Mouse (Mus musculus) limb, embryonic 11.5 days (tissue): ENCODE results near the gene Smim6. TPM values are rescaled to one million over a fixed set of nuclear protein-coding genes. Genes with fewer than 3 reads are reported as not detected.

Source experiments
- ATAC-seq: fragments of 200-750 bp; cut with Nextera tagmentation; 2 replicates; pipeline ENCODE4 v1.8.0; 2017; ENCODE audit warnings: low read depth; ENCODE audit not compliant: insufficient number of reproducible peaks, low FRiP score, low TSS enrichment
- DNase-seq: peaks from one replicate; pipeline ENCODE4 v3.0.0-alpha.2; 2015; ENCODE audit warnings: low spot score
- H3K27ac ChIP-seq: fragments of 300-500 bp; sonication (generic); replicated peaks from 2 replicates; pipeline ENCODE4 v1.5.1; 2014; ENCODE audit warnings: low read depth, mild to moderate bottlenecking, low read length
- H3K27me3 ChIP-seq: fragments of 300-500 bp; sonication (generic); 2 replicates; pipeline ENCODE4 v1.6.1; 2014; ENCODE audit warnings: mild to moderate bottlenecking, low read length, mixed read lengths; ENCODE audit not compliant: control insufficient read depth, insufficient read depth
- H3K36me3 ChIP-seq: fragments of 300-500 bp; sonication (generic); 2 replicates; pipeline ENCODE4 v1.6.1; 2014; ENCODE audit warnings: mild to moderate bottlenecking, low read length, moderate library complexity, mixed read lengths; ENCODE audit not compliant: control insufficient read depth, insufficient read depth
- H3K4me1 ChIP-seq: fragments of 300-500 bp; sonication (generic); 2 replicates; pipeline ENCODE4 v1.6.1; 2014; ENCODE audit warnings: low read length, mixed read lengths; ENCODE audit not compliant: control insufficient read depth, insufficient read depth
- H3K4me2 ChIP-seq: fragments of 300-500 bp; sonication (generic); 2 replicates; pipeline ENCODE4 v1.6.1; 2014; ENCODE audit warnings: low read depth, mild to moderate bottlenecking, moderate library complexity; ENCODE audit not compliant: severe bottlenecking
- H3K4me3 ChIP-seq: fragments of 300-500 bp; sonication (generic); 2 replicates; pipeline ENCODE4 v1.5.1; 2014; ENCODE audit warnings: low read depth, low read length
- H3K9ac ChIP-seq: fragments of 300-500 bp; sonication (generic); 2 replicates; pipeline ENCODE4 v1.6.1; 2014; ENCODE audit warnings: mild to moderate bottlenecking, low read length
- H3K9me3 ChIP-seq: fragments of 300-500 bp; sonication (generic); 2 replicates; pipeline ENCODE4 v1.6.1; 2016; ENCODE audit warnings: low read length; ENCODE audit not compliant: control insufficient read depth
- WGBS: fragments of 180-500 bp; shearing (Covaris S2); extraction: QIAGEN DNeasy Blood & Tissue Kit; methylation state at CpG from one replicate; pipeline ENCODE4 v1.1.7; 2014; 5-methylcytosine and 5-hydroxymethylcytosine counted together
- polyA plus RNA-seq: library from polyadenylated mRNA; unstranded; fragments of >200 nt; fragmentation: Nextera tagmentation; extraction: Ambion mirVana; gene quantifications from 2 replicates; pipeline ENCODE4 v1.2.1, GENCODE M21; 2014

The Smim6 gene
- polyA plus RNA-seq, 1 experiment from 2014 or later = 0.31 TPM

DNA sequence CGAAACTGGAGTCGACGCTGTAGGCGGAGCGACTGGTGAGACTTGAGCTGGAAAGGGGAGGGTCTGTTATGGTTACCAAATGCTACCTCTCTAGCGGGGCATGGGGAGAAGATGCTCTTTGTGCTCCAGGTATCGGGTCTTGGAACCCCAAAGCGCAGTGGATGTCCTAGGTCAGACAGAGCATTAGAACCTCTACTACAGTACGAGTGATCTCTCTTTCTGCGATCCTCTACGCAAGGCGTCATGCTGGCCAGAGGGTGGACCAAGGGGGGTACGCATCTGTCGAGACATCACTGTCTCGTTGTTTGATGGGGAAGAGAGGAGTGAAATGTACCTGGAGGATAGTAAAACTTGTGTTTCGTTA, 21.9 kb downstream of the Smim6 start:
- Histone ChIP-seq H3K27ac (no peak overlapping the region), H3K27me3 (no peaks in the 10 kb centered on the region), H3K9ac (peak overlapping the region; percentile 70), H3K36me3 (0 out of 2 replicates have a peak, but pooled peaks cover 4% of the 10 kb centered on the region), H3K4me2 (peak overlapping the region; percentile 76), H3K9me3 (no peaks in the 10 kb centered on the region), H3K4me1 (peaks cover 13% of the 10 kb centered on the region), H3K4me3 (peak overlapping the region; percentile 77)
- WGBS = under 1% methylated on average over 16 of the region's 16 CpGs
- DNase-seq = no peak
- peak; percentile 39; the same call in 1 of the 2 replicates for ATAC-seq

DNA sequence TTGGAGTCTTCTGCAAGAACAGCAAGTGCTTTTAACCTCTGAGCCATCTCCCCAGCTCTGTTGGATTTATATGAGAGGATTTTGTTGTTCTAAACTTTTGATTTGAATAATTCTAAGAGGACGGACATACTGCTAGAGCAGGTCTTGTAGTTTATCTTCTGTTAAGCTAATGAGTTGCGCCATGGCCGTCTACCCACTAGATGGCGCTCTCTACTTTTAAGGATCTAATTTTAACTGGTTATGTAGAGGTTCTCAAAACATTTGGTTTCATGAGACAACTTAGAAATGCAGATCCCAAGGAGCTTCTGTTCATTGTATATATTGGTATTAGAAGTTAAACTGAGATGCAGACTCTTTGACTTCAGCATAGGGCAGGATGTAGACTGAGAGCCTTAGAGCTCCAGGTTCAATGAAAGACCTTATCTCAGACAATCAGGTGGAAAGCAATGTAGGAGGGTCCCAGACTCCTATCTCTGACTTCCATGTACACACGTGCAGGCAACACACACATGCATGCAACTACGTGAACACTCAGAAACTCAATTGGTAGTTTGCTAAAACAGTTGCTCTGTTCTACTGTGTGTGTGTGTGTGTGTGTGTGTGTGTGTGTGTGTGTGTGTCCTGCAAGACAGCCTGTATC, 28.0 kb downstream of the Smim6 start:
- Histone ChIP-seq H3K4me2 (no peak overlapping the region), H3K27me3 (no peaks in the 10 kb centered on the region), H3K36me3 (0 out of 2 replicates have a peak, but pooled peaks cover 9% of the 10 kb centered on the region), H3K9ac (no peak overlapping the region), H3K9me3 (no peaks in the 10 kb centered on the region), H3K27ac (no peak overlapping the region), H3K4me3 (no peak overlapping the region), H3K4me1 (no peaks in the 10 kb centered on the region)
- DNase-seq (peak; percentile 75), ATAC-seq (no peak)
- WGBS = 44% methylated on average over 6 of the region's 6 CpGs

- DNase-seq (no peak), ATAC-seq (no peak)
- WGBS = 86% methylated on average over 7 of the region's 7 CpGs
- Histone ChIP-seq H3K27ac (no peak overlapping the region), H3K9ac (no peak overlapping the region), H3K4me1 (no peaks in the 10 kb centered on the region), H3K36me3 (peaks cover 14% of the 10 kb centered on the region; the same call in 1 of the 2 replicates), H3K27me3 (no peaks in the 10 kb centered on the region), H3K4me2 (no peak overlapping the region), H3K4me3 (no peak overlapping the region), H3K9me3 (no peaks in the 10 kb centered on the region)
Observed at GRCm38 (mm10) chr11:115941980-115942379, 30.2 kb downstream of the Smim6 start.

DNA sequence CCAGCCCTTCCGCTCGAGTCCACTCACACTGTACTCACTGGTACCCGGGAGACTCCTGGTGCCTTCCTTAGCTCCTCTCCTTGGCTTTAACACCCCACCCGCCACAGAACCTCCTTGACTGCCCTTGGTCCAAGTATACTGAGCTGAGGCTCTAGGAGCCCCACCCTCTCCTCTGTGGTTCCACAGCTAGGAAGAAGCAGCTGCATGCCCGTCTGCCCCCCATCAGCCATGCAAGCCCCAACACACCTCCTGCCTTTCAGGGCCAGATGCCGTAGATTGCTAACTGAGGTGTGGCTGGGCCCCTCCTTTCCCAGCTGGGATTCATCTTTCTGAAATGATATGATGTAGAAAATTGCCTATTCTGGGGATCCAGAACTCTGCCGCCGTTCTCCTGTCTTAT, 33.4 kb downstream of the Smim6 start:
- Histone ChIP-seq H3K27me3 (no peaks in the 10 kb centered on the region), H3K9ac (no peak overlapping the region), H3K36me3 (peaks cover 10% of the 10 kb centered on the region; the same call in 1 of the 2 replicates), H3K4me2 (no peak overlapping the region), H3K4me3 (no peak overlapping the region), H3K4me1 (no peaks in the 10 kb centered on the region), H3K9me3 (no peaks in the 10 kb centered on the region), H3K27ac (no peak overlapping the region)
- no peak for ATAC-seq
- 89% methylated on average over 8 of the region's 8 CpGs for WGBS
- DNase-seq = no peak

GRCm38 (mm10) chr11:115946221-115946828, 34.5 kb downstream of the Smim6 start:
- Histone ChIP-seq H3K27me3 (no peaks in the 10 kb centered on the region), H3K27ac (no peak overlapping the region)
- no peak for DNase-seq

GRCm38 (mm10) chr11:115948316-115948715, 36.5 kb downstream of the Smim6 start:
- no peak for DNase-seq
- Histone ChIP-seq H3K4me1 (no peaks in the 10 kb centered on the region), H3K9me3 (no peaks in the 10 kb centered on the region), H3K27me3 (no peaks in the 10 kb centered on the region), H3K4me2 (no peak overlapping the region), H3K36me3 (peaks cover 17% of the 10 kb centered on the region), H3K9ac (no peak overlapping the region), H3K4me3 (no peak overlapping the region), H3K27ac (no peak overlapping the region)
- 96% methylated on average over 9 of the region's 9 CpGs for whole genome bisulfite sequencing
- no peak for ATAC-seq

More at GRCm38 (mm10) chr11:115946221-115946828, 34.5 kb downstream of the Smim6 start:
- no peak overlapping the region for H3K4me3 ChIP-seq
- no peak overlapping the region for H3K9ac ChIP-seq
- H3K9me3 ChIP-seq = no peaks in the 10 kb centered on the region
- peaks cover 10% of the 10 kb centered on the region for H3K36me3 ChIP-seq
- H3K4me1 ChIP-seq = no peaks in the 10 kb centered on the region
- H3K4me2 ChIP-seq = no peak overlapping the region
- 86% methylated on average over 9 of the region's 9 CpGs for WGBS
- ATAC-seq = no peak

- H3K27me3 ChIP-seq = no peaks in the 10 kb centered on the region
- 88% methylated on average over 2 of the region's 2 CpGs for WGBS
- H3K9ac ChIP-seq = no peak overlapping the region
- H3K27ac ChIP-seq = no peak overlapping the region
- no peaks in the 10 kb centered on the region for H3K9me3 ChIP-seq
- DNase-seq = no peak
- ATAC-seq = no peak
- no peak overlapping the region for H3K4me2 ChIP-seq
- no peak overlapping the region for H3K4me3 ChIP-seq
- no peaks in the 10 kb centered on the region for H3K4me1 ChIP-seq
- peaks cover 15% of the 10 kb centered on the region for H3K36me3 ChIP-seq
Observed at GRCm38 (mm10) chr11:115950719-115951118, 38.9 kb downstream of the Smim6 start.

DNA sequence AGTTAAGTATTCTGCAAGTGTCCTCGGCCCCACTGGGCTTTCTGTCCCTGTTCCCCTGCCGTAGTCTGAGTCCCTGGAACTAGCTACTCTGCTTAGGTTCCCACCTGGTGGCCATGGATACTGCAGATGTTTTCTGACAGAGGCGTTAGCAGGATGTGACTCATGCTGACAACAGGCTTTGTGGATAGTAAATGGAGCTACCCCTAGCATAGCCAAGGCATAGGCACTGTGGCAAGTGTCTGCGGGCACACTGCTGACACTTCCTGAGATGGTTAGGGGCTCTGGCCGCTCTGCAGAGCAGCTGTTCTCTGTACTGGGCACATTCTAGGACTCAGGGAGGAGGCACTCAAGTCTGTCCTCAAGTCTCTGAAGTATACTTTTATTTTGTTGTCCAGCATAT, 42.9 kb downstream of the Smim6 start:
- ATAC-seq = no peak
- Histone ChIP-seq H3K36me3 (peaks cover 14% of the 10 kb centered on the region), H3K4me3 (no peak overlapping the region), H3K9me3 (no peaks in the 10 kb centered on the region), H3K27me3 (no peaks in the 10 kb centered on the region), H3K4me2 (no peak overlapping the region), H3K9ac (no peak overlapping the region), H3K27ac (no peak overlapping the region), H3K4me1 (no peaks in the 10 kb centered on the region)
- WGBS = 89% methylated on average over 5 of the region's 5 CpGs
- no peak for DNase-seq
